Mouse (Mus musculus) midbrain, embryonic 13.5 days (tissue): ENCODE measurements around the gene Trrap. TPM values are rescaled to one million over a fixed set of nuclear protein-coding genes. Genes with fewer than 3 reads are reported as not detected.
A peak's percentile ranks its signal among the peaks of the same experiment; 100 is the strongest.

Source experiments
- ATAC-seq: fragments of 200-750 bp; cut with Nextera tagmentation; 2 replicates; pipeline ENCODE4 v1.8.0; 2017; ENCODE audit warnings: mild to moderate bottlenecking, moderate TSS enrichment, moderate library complexity
- H3K27ac ChIP-seq: fragments of 300-500 bp; sonication (generic); 2 replicates; pipeline ENCODE4 v1.5.1; 2015; ENCODE audit warnings: inconsistent platforms, mild to moderate bottlenecking, moderate library complexity
- H3K27me3 ChIP-seq: fragments of 300-500 bp; sonication (generic); 2 replicates; pipeline ENCODE4 v1.6.1; 2015; ENCODE audit warnings: mild to moderate bottlenecking, inconsistent platforms
- H3K36me3 ChIP-seq: fragments of 300-500 bp; sonication (generic); 2 replicates; pipeline ENCODE4 v1.6.1; 2015; ENCODE audit warnings: mild to moderate bottlenecking, inconsistent platforms
- H3K4me1 ChIP-seq: fragments of 300-500 bp; sonication (generic); replicated peaks from 2 replicates; pipeline ENCODE4 v1.6.1; 2015; ENCODE audit warnings: inconsistent platforms
- H3K4me2 ChIP-seq: fragments of 300-500 bp; sonication (generic); replicated peaks from 2 replicates; pipeline ENCODE4 v1.6.1; 2015; ENCODE audit warnings: moderate library complexity, mild to moderate bottlenecking, inconsistent platforms
- H3K4me3 ChIP-seq: fragments of 300-500 bp; sonication (generic); replicated peaks from 2 replicates; pipeline ENCODE4 v1.5.1; 2015; ENCODE audit warnings: mild to moderate bottlenecking, inconsistent platforms
- H3K9ac ChIP-seq: fragments of 300-500 bp; sonication (generic); replicated peaks from 2 replicates; pipeline ENCODE4 v1.6.1; 2015; ENCODE audit warnings: mild to moderate bottlenecking, inconsistent platforms
- H3K9me3 ChIP-seq: fragments of 300-500 bp; sonication (generic); 2 replicates; pipeline ENCODE4 v1.6.1; 2016; ENCODE audit warnings: mild to moderate bottlenecking, inconsistent platforms
- WGBS: fragments of 180-500 bp; shearing (Covaris S2); methylation state at CpG from one replicate; pipeline ENCODE4 v1.1.7; 2015; 5-methylcytosine and 5-hydroxymethylcytosine counted together
- polyA plus RNA-seq: library from polyadenylated mRNA; unstranded; fragments of >200 nt; fragmentation: Nextera tagmentation; extraction: Ambion mirVana; gene quantifications from 2 replicates; pipeline ENCODE4 v1.2.1, GENCODE M21; 2015

Trrap gene
- polyA plus RNA-seq, 1 experiment from 2014 or later = 94.4 TPM

DNA sequence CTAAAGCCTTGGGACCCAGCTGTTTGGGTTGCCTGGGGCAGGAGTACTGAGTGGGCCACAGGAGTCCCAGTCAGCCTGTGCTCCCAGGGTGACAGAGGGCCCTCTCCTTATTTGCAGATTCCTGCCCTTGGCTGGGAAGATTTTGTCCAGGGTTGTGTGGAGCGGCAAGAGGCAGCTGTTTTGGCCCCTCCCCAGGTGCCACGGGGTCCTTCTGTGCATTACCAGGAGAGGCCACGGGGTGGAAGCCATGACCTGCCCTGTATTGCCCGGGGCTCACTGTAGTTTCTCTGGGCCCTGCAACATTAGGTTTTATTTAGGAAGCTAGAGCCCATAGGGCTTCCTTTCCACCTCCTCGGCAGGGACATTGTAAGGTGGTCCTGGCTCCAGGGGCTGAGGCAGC lies 86.4 kb downstream of the Trrap start:
- Histone ChIP-seq H3K4me3 (no peak overlapping the region), H3K4me1 (no peaks in the 10 kb centered on the region), H3K4me2 (no peak overlapping the region), H3K9ac (no peak overlapping the region), H3K27ac (no peak overlapping the region), H3K36me3 (peaks cover 97% of the 10 kb centered on the region), H3K9me3 (peaks cover 3% of the 10 kb centered on the region; the same call in 1 of the 2 replicates), H3K27me3 (no peaks in the 10 kb centered on the region)
- ATAC-seq = no peak
- 90% methylated on average over 5 of the region's 5 CpGs for WGBS

GRCm38 (mm10) chr5:144855936-144856335 lies 88.4 kb downstream of the Trrap start:
- Histone ChIP-seq H3K27ac (no peak overlapping the region), H3K4me2 (no peak overlapping the region), H3K36me3 (peaks cover 96% of the 10 kb centered on the region), H3K27me3 (no peaks in the 10 kb centered on the region), H3K4me3 (no peak overlapping the region), H3K4me1 (no peaks in the 10 kb centered on the region), H3K9ac (no peak overlapping the region), H3K9me3 (peaks cover 6% of the 10 kb centered on the region; the same call in 1 of the 2 replicates)
- ATAC-seq = no peak
- WGBS = 76% methylated on average over 6 of the region's 6 CpGs

DNA sequence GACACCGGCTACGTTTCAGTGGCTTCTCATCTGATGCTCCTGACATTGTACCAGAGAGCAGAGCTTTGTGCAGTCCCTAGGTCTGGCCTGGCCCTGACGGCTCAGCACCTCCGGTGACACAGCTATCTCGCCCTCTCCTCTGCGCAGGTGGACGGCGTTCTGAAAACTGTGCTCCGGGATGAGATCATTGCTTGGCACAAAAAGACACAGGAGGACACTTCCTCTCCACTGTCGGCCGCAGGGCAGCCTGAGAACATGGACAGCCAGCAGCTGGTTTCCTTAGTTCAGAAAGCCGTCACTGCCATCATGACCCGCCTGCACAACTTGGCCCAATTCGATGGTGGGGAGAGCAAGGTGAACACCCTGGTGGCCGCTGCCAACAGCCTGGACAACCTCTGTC lies 91.0 kb downstream of the Trrap start:
- H3K9ac ChIP-seq = no peak overlapping the region

DNA sequence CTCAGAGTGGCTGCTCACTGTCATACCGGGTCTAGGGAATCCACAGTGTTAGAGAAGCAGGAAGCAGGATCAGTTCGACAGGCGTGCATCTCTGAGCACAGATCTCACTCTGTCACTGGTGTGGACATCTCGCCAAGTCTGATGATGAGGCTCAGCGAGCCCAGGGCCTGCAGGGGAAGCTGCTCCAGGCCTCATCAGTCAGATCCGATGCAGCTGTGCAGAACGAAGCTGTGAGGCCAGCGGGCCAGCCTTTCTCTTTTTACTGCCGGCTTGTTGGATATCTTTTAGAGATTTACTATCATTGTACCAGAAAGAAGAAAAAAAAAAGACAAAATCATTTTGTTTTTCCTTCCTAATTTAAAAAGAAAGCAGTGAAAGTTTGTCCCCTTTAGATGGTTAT lies 91.8 kb downstream of the Trrap start:
- Histone ChIP-seq H3K9ac (no peak overlapping the region), H3K27me3 (no peaks in the 10 kb centered on the region), H3K4me1 (no peaks in the 10 kb centered on the region), H3K9me3 (peaks cover 7% of the 10 kb centered on the region; the same call in 1 of the 2 replicates), H3K4me2 (no peak overlapping the region), H3K36me3 (peaks cover 67% of the 10 kb centered on the region), H3K4me3 (no peak overlapping the region), H3K27ac (no peak overlapping the region)
- ATAC-seq = no peak
- 95% methylated on average over 9 of the region's 9 CpGs for WGBS

More for the DNA sequence above, 91.0 kb downstream of the Trrap start:
- no peak overlapping the region for H3K4me3 ChIP-seq
- peaks cover 7% of the 10 kb centered on the region; the same call in 1 of the 2 replicates for H3K9me3 ChIP-seq
- H3K27me3 ChIP-seq = no peaks in the 10 kb centered on the region
- H3K4me2 ChIP-seq = no peak overlapping the region
- H3K27ac ChIP-seq = no peak overlapping the region
- WGBS = 98% methylated on average over 15 of the region's 15 CpGs
- no peaks in the 10 kb centered on the region for H3K4me1 ChIP-seq
- peaks cover 75% of the 10 kb centered on the region for H3K36me3 ChIP-seq
- ATAC-seq = no peak

GRCm38 (mm10) chr5:144860913-144861312 lies 93.4 kb downstream of the Trrap start:
- Histone ChIP-seq H3K27me3 (no peaks in the 10 kb centered on the region), H3K9ac (no peak overlapping the region), H3K4me2 (no peak overlapping the region), H3K4me3 (no peak overlapping the region), H3K9me3 (peaks cover 7% of the 10 kb centered on the region; the same call in 1 of the 2 replicates), H3K27ac (no peak overlapping the region), H3K4me1 (no peaks in the 10 kb centered on the region), H3K36me3 (peaks cover 52% of the 10 kb centered on the region)
- WGBS = 95% methylated on average over 8 of the region's 8 CpGs
- no peak for ATAC-seq

DNA sequence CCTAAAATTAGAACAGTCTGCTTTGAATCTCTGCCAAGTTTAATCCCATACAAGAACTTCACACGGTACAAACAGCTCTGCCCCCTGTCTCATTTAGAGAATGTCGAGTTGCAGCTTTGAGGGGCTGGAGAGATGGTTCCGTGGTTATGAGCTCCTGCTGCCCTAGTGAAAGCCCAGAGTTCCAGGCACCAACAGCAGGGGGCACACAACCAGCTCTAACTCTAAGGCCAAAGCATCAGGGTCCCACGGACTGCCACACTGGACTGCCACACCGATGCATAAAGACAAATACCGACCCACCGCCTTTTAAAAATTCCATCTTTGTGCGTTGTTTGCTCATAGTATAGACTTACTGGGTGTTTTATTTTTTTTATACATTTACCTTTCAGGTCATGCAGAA lies 99.4 kb downstream of the Trrap start:
- Histone ChIP-seq H3K4me3 (no peak overlapping the region), H3K9ac (no peak overlapping the region), H3K9me3 (no peaks in the 10 kb centered on the region), H3K27me3 (no peaks in the 10 kb centered on the region), H3K4me2 (no peak overlapping the region), H3K27ac (no peak overlapping the region), H3K4me1 (no peaks in the 10 kb centered on the region), H3K36me3 (no peaks in the 10 kb centered on the region)
- ATAC-seq = no peak
- WGBS = 82% methylated on average over 8 of the region's 8 CpGs

DNA sequence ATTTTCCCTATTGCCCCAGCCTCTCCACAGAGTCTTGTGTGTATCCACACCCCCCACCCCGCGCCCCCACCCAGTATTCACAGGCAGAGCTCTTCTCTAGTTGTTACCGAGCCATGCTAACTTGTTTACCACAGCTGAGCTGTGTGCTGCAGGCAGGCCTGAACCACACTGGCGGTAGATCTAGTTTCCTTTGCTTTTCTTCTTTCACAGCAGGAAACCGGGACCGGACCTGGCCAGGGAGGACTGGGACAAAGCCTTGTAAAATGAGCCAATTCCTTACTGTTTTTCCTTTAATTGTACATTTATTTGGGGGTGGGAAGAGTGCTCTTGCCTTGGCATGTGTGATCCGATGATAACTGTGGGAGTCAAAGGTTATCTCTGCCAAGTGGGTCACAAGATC lies 101.9 kb downstream of the Trrap start:
- Histone ChIP-seq H3K27ac (no peak overlapping the region), H3K4me2 (no peak overlapping the region), H3K4me3 (no peak overlapping the region), H3K4me1 (no peaks in the 10 kb centered on the region), H3K9me3 (no peaks in the 10 kb centered on the region), H3K36me3 (no peaks in the 10 kb centered on the region), H3K27me3 (no peaks in the 10 kb centered on the region), H3K9ac (no peak overlapping the region)
- ATAC-seq = no peak
- 64% methylated on average over 7 of the region's 7 CpGs for WGBS

DNA sequence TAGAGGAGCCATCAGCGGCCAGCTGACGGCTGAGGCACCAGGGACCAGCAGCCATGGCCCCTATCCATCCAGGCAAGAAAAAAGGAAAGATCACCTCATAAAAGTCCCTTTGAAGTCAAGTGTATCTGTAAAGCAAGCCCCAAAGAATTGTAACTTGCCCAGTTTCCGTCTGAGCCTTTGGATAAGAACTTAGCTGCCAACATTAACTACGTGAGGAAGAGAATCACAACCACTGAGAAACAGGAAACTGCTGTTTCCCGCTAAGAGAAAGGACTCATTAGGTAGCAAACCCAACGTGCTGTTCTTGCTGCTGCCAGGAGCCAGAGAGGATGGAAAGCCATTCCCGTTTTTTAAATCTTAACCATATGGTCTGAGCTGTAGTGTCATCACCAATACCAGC lies 103.2 kb downstream of the Trrap start:
- ATAC-seq = no peak
- Histone ChIP-seq H3K9me3 (no peaks in the 10 kb centered on the region), H3K4me1 (no peaks in the 10 kb centered on the region), H3K4me2 (no peak overlapping the region), H3K36me3 (no peaks in the 10 kb centered on the region), H3K4me3 (no peak overlapping the region), H3K27ac (no peak overlapping the region), H3K27me3 (no peaks in the 10 kb centered on the region), H3K9ac (no peak overlapping the region)
- 93% methylated on average over 7 of the region's 7 CpGs for WGBS

DNA sequence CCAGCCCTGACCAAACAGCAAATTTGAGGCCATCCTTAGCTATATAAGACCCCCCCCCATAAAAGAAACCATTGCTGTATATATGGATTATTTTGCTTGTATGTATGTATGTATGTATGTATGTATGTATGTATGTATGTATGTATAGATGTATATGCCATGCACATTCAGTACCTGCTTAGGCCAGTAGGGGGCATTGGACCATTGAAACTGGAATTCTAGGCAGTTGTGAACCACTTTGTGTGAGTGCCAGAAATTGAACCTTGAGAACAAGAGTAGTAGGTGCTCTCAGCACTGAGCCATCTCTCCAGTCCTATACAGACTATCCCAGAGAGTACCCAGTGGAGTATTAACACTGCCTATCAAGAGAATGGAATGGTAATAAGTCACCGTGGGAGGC lies 104.2 kb downstream of the Trrap start:
- H3K9me3 ChIP-seq = no peaks in the 10 kb centered on the region
- 98% methylated on average over 1 of the region's 1 CpGs for WGBS
- no peak overlapping the region for H3K4me2 ChIP-seq
- H3K36me3 ChIP-seq = peaks cover 2% of the 10 kb centered on the region; the same call in 1 of the 2 replicates
- no peak overlapping the region for H3K9ac ChIP-seq
- H3K27me3 ChIP-seq = no peaks in the 10 kb centered on the region
- no peak overlapping the region for H3K4me3 ChIP-seq
- H3K27ac ChIP-seq = no peak overlapping the region
- no peaks in the 10 kb centered on the region for H3K4me1 ChIP-seq
- ATAC-seq = no peak

DNA sequence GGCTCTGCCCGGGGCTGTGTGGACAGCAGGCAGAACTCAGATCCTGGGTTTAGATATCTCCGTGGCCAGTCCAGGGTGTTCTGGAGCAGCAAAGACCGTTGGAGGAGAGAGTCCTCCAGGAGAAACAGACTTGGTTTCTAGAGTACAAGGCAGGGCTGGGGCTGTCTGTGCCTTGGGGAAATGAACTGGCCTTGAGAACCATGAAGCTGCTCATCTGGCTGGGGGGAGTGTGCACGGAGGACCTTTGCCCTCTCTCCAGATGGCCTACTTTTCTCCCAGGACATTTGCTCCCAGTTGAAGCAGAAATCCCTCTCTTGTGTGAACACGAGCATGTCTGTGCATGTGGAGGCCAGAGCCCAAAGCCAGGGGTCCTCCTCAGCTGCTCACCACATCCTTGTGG lies 104.8 kb downstream of the Trrap start:
- ATAC-seq = no peak
- Histone ChIP-seq H3K27ac (no peak overlapping the region), H3K4me1 (no peaks in the 10 kb centered on the region), H3K27me3 (no peaks in the 10 kb centered on the region), H3K4me2 (no peak overlapping the region), H3K9ac (no peak overlapping the region), H3K36me3 (peaks cover 8% of the 10 kb centered on the region), H3K4me3 (no peak overlapping the region), H3K9me3 (no peaks in the 10 kb centered on the region)
- WGBS = 80% methylated on average over 5 of the region's 5 CpGs

DNA sequence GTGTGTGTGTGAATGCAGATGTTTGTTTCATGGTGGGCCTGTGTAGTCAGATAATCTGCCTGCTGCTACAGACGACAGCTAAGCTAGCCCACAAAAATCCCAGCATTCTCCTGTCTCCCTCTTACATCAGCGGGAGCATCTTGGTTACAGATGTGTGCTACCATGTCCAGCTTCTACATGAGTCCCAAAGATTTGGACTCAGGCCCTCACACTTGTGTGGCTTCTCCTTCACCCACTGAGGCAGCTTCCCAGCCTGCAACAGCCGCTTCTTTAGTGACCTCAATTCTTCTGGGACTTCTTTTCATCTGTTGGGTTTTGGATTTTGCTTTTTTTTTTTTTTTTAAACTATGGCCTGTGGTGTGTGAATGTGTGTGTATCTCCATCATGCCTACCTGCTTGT lies 105.3 kb downstream of the Trrap start:
- H3K9me3 ChIP-seq = no peaks in the 10 kb centered on the region
- no peak overlapping the region for H3K4me2 ChIP-seq
- 78% methylated on average over 3 of the region's 3 CpGs for WGBS
- peaks cover 13% of the 10 kb centered on the region for H3K36me3 ChIP-seq
- no peak overlapping the region for H3K27ac ChIP-seq
- H3K4me1 ChIP-seq = no peaks in the 10 kb centered on the region
- H3K27me3 ChIP-seq = no peaks in the 10 kb centered on the region
- no peak overlapping the region for H3K9ac ChIP-seq
- ATAC-seq = no peak
- no peak overlapping the region for H3K4me3 ChIP-seq

DNA sequence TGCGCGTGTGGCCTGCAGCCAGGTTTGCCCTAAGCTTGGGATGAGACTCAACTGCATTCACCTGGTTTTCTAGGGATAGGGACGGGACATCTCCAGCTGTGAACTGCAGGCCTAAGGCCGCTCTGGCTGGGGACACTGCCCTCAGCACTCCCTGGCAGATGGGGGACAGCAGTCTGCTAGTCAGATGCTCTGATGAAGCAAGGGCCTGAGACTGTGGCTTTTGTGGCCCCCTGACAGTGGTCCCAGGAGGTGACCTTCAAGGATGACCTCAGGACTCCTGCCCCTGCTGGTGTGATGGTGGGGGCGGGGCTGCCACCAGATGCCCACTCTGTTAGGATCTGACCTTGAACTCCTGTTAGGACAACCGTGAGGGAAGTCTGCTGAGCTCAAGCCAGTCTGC lies 107.7 kb downstream of the Trrap start:
- no peaks in the 10 kb centered on the region for H3K4me1 ChIP-seq
- no peak overlapping the region for H3K4me2 ChIP-seq
- H3K4me3 ChIP-seq = no peak overlapping the region
- ATAC-seq = 0 out of 2 replicates have a peak, but pooled peaks have one; percentile 34
- H3K27ac ChIP-seq = no peak overlapping the region
- WGBS = 89% methylated on average over 6 of the region's 6 CpGs
- no peak overlapping the region for H3K9ac ChIP-seq
- no peaks in the 10 kb centered on the region for H3K9me3 ChIP-seq
- H3K27me3 ChIP-seq = no peaks in the 10 kb centered on the region
- H3K36me3 ChIP-seq = peaks cover 36% of the 10 kb centered on the region

DNA sequence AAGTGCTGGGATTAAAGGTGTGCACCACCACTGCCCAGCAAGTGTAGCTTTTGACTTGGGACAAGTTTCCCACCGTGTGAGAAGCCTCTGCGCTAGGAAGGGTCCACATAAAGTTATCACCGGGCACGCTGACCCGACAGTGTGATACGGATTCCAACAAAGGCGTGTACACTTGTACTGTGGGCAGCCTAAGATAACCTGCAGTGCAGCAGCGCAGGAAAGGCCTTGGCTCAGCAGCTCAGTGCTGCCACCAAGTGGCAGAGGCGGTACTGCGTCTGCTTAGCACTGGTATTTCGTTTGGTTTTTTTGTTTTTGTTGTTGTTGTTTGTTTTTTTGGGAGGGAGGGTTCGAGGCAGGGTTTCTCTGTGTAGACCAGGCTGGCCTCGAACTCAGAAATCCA lies 108.4 kb downstream of the Trrap start:
- 13% methylated on average over 13 of the region's 13 CpGs for WGBS
- peaks cover 42% of the 10 kb centered on the region for H3K36me3 ChIP-seq
- no peak overlapping the region for H3K4me3 ChIP-seq
- ATAC-seq = peak; percentile 51; the same call in 1 of the 2 replicates
- H3K4me2 ChIP-seq = no peak overlapping the region
- no peaks in the 10 kb centered on the region for H3K4me1 ChIP-seq
- H3K27ac ChIP-seq = no peak overlapping the region
- H3K9me3 ChIP-seq = no peaks in the 10 kb centered on the region
- no peak overlapping the region for H3K9ac ChIP-seq
- H3K27me3 ChIP-seq = no peaks in the 10 kb centered on the region
